Mouse (Mus musculus) stomach, postnatal 0 days (tissue): Measurements from ENCODE around the gene Klf6.

Experiments
- CTCF ChIP-seq: IDR thresholded peaks from 2 replicates; pipeline ENCODE4 v1.5.1; 2016; ENCODE audit warnings: antibody characterized with exemption, low read depth, mild to moderate bottlenecking, moderate library complexity
- EP300 ChIP-seq: optimal IDR thresholded peaks from 2 replicates; pipeline ENCODE3; 2016; ENCODE audit warnings: antibody characterized with exemption

GRCm38 (mm10) chr13:5843829-5844228 is 17.5 kb upstream of the Klf6 start:
- TF ChIP-seq CTCF (no peak), EP300 (no peak)
